Mouse (Mus musculus): Measurements from ENCODE around the gene Ghr. TPM values are rescaled to one million over a fixed set of nuclear protein-coding genes. Genes with fewer than 3 reads are reported as not detected.

Gene Ghr
- total RNA-seq (2014; fragmentation: Nextera tagmentation) (1.0 TPM in 1 of 2 replicates, not detected in the other), total RNA-seq (2017) (0.10 and 3.3 TPM in 2 replicates)

- peak; percentile 91 for ATAC-seq (replicated peaks; ENCODE audit: poor library complexity, severe bottlenecking)
These were observed at the start of gene Ghr for GRCm38 (mm10) chr15:3582807-3583636. Gene Ghr (minus strand): TSS chr15:3583492.

GRCm38 (mm10) chr15:3622746-3623145, 39.5 kb upstream of the Ghr start:
- no peak for ATAC-seq (replicated peaks; ENCODE audit: poor library complexity, severe bottlenecking)

GRCm38 (mm10) chr15:3620368-3620767, 37.1 kb upstream of the Ghr start:
- no peak for ATAC-seq (replicated peaks; ENCODE audit: poor library complexity, severe bottlenecking)

- ATAC-seq (replicated peaks; ENCODE audit: poor library complexity, severe bottlenecking), result no peak
These were observed 35.0 kb upstream of the Ghr start for GRCm38 (mm10) chr15:3618311-3618710.

GRCm38 (mm10) chr15:3611961-3612360, 28.7 kb upstream of the Ghr start:
- ATAC-seq (replicated peaks; ENCODE audit: poor library complexity, severe bottlenecking), result no peak

GRCm38 (mm10) chr15:3607951-3608350, 24.7 kb upstream of the Ghr start:
- ATAC-seq (replicated peaks; ENCODE audit: poor library complexity, severe bottlenecking), result no peak

DNA sequence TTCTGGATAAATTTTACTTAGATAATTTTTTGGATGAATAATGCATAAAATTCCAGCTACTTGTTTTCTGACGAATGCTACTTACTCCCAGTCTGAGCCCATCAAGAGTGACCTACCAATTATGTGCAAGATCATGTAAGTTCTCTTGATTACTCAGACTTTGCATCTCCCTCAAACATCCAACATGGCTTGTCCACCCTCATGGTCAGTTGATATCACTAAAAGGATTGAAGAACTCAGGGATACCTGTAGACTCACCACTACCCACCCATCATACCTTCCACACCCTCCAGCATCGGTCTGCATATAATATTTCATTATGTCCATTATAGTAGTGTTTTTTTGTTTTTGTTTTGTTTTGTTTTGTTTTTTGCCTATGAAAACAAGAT, 18.8 kb upstream of the Ghr start:
- no peak for ATAC-seq (replicated peaks; ENCODE audit: poor library complexity, severe bottlenecking)

- no peak for ATAC-seq (replicated peaks; ENCODE audit: poor library complexity, severe bottlenecking)
These were observed 18.3 kb upstream of the Ghr start for GRCm38 (mm10) chr15:3601422-3602097.

- no peak for ATAC-seq (replicated peaks; ENCODE audit: poor library complexity, severe bottlenecking)
These were observed 4.6 kb upstream of the Ghr start for GRCm38 (mm10) chr15:3587879-3588278.

DNA sequence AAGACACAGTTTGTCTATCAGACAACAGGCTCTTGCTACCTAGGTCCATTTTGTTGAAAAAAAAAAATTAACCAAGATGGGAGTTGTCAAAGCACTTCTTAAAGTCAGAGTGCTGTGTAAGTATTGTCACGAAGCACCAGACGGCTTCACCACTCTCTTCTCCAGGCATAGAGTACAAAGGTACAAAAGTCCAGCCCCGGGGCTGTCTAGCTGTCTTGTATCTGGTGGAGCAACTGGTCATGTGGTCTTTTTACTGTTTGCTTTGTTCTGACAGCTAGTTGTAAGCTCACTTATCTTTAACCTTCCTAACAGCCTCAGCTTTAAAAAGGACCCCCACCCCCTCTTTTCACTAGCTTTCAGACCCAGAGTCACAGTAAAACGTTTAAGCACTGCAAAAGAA, 1.1 kb upstream of the Ghr start:
- no peak for ATAC-seq (replicated peaks; ENCODE audit: poor library complexity, severe bottlenecking)

- ATAC-seq (replicated peaks; ENCODE audit: poor library complexity, severe bottlenecking), result peak; percentile 25
These were observed 1.2 kb downstream of the Ghr start for GRCm38 (mm10) chr15:3581861-3582806.

- ATAC-seq (replicated peaks; ENCODE audit: poor library complexity, severe bottlenecking), result no peak
These were observed 2.0 kb downstream of the Ghr start for GRCm38 (mm10) chr15:3581337-3581736.

DNA sequence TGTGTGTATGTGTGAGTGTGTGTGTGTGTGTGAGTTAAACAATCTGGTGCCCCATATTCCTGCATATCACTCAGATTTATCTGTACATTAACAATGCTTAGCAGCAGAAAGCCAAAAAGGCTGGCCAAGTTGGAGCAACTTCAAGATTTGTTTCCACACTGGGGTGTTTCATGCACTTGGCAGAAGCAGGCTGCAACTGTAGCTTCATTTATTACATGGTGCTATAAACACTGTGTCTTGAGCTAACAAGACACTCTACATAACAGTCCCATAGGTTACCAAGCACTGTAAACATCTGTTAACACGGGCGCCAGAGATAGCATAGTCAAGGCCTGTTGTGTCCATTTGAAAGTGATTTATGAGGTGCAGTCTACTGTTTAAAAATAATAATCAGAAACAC, 3.1 kb downstream of the Ghr start:
- no peak for ATAC-seq (replicated peaks; ENCODE audit: poor library complexity, severe bottlenecking)

DNA sequence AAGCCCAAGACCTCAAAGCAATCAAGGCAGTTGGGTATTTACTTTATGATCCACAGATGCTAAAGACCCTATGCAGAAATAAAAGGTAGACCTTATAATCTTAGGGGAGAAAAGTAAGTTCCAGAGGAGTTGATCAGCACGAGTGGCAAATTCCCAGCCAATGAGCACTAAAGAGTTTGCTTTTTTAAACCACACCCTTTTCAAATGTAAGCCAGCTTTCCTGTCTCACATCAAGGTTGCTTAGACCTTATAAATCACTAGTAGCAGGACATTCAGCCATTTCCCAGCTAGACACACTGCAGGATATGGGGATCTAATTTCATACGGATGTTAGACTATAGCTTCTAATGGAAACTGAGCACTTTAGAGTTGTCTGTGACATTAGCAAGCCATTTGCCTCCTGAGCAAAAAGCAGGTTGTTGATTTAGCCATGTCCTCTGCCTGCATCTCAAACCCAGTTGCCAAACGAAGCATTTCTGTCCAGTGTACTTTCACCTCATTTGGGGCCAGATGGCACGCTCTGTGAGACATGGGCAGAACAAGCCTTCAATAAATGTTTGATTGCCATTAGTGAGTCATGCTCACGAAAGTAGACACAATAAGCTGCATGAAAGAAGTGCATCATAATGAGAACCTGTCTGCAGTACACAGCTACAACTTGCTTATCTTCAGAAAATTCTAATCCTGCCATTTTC, 4.9 kb downstream of the Ghr start:
- ATAC-seq (replicated peaks; ENCODE audit: poor library complexity, severe bottlenecking), result no peak

DNA sequence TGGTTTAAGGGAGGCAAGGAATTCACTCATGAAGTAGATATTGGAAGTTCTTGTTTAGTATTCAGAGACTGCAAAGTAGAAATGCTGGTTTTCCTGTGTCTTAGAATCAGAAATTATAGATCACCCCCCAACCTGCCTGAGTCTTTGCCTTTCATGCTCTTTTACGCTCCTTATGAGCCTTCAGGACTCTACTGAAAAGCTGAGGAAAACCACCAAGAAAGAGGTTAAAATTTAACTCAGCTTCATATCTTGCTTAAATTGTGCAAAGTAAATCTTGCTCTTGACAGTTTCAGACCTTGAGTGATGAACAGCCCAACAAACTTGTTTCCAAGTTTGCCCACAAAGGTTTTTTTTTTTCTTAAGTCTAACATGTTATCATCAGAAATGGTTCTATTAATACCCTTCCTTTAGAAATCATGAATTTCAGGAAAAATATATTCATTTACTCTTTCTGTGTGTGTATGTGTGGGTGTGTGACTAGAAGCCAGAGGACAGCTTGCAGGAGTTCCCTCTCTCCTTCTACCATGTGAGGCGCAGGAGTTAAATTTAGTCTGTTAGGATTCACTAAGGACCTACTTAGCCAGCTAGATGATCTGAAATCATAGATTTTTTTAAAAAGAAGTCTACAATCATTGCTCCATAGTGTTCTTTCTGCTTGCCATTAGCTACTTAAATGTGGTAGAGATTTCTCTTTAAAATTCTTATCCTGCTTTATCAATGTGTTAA, 14.0 kb downstream of the Ghr start:
- ATAC-seq (replicated peaks; ENCODE audit: poor library complexity, severe bottlenecking), result no peak

DNA sequence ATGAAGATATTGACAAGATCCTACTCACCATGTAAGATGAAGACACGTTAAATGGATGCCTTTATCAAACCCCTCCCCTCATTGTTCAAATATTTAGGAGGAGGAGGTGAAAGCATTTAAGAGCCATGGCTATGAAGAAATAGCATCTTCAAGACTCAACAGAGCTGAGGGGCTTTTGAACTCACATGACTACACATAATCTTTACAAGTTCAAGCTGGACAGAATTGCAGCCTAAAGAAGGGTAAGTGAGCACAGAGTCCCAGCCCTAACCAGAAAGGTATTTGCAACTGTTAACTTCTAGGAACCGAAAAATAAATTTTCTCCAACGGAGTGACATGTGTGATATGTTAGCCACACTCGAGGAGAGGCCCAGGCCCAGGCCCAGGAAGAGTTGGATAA, 18.7 kb downstream of the Ghr start:
- ATAC-seq (replicated peaks; ENCODE audit: poor library complexity, severe bottlenecking), result no peak

GRCm38 (mm10) chr15:3563929-3564516, 19.3 kb downstream of the Ghr start:
- no peak for ATAC-seq (replicated peaks; ENCODE audit: poor library complexity, severe bottlenecking)

DNA sequence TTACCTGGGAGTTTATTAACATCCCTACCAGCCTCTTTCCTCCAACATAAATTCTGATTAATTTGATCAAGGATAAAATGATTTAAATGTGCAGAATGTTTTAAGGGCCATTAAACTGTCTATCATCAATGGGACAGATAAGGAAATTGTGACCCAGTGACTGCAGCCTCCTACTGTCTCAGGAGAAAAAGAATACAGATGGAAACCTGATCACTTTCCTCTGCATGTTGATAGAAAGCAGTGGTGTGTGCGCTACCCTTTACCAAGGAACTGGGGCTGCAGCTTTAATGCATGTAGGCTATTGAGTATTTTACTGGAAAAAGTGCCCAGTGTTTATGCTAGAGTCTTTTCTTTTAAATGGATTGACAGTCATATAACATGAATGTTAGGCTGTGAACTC, 19.8 kb downstream of the Ghr start:
- no peak for ATAC-seq (replicated peaks; ENCODE audit: poor library complexity, severe bottlenecking)

DNA sequence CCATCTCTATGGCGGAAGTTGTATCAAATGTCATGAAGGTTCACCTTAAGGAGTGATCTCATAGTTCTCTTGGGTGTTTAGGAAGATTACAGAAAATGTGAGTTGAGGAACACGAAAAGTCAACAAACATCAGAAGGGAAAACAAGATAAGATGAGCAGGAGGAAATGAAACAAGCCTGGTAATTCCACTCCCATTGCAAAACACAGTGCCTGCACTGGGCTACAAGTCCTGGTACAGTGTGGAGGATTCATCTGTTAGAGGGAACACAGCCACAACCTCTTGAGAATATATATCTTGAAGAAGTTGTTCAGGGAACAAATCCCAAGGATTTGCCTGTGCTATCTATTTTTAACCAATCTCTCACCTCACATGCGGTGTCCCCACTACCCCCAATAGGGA, 24.8 kb downstream of the Ghr start:
- no peak for ATAC-seq (replicated peaks; ENCODE audit: poor library complexity, severe bottlenecking)
